Mouse (Mus musculus) MEL (cell line): ENCODE results near the gene Atxn10. TPM values are rescaled to one million over a fixed set of nuclear protein-coding genes. Genes with fewer than 3 reads are reported as not detected.

Experiments
- DNase-seq: peaks from one replicate; pipeline ENCODE4 v3.0.0; 2011; ENCODE audit warnings: low read depth, low spot score
- H3K27ac ChIP-seq: 2 replicates; pipeline ENCODE4 v1.5.1; 2012; ENCODE audit warnings: low read depth, mild to moderate bottlenecking, control low read depth, low read length, moderate library complexity; ENCODE audit not compliant: control insufficient read depth
- H3K27me3 ChIP-seq, 2 experiments: fragments of 150-350 bp in 1 of 2; sonication (generic) in 1 of 2; 2 replicates each; pipeline ENCODE4 v1.6.1; 2012; ENCODE audit warnings: low read length in 2 of 2, mild to moderate bottlenecking in 2 of 2, improper control_type of control experiment in 1 of 2, moderate library complexity in 1 of 2; ENCODE audit not compliant: insufficient read depth in 2 of 2, control insufficient read depth in 1 of 2
- H3K36me3 ChIP-seq, 2 experiments: 2 replicates each; pipeline ENCODE4 v1.6.1; 2012 to 2014; ENCODE audit warnings: low read length in 2 of 2, improper control_type of control experiment in 1 of 2, inconsistent platforms in 1 of 2, mild to moderate bottlenecking in 1 of 2; ENCODE audit not compliant: insufficient read depth in 2 of 2, control insufficient read depth in 1 of 2
- H3K4me1 ChIP-seq, 2 experiments: fragments of 150-350 bp in 1 of 2; sonication (generic) in 1 of 2; 2 replicates each; pipeline ENCODE4 v1.6.1; 2012; ENCODE audit warnings: low read length in 2 of 2, improper control_type of control experiment in 1 of 2, mild to moderate bottlenecking in 1 of 2; ENCODE audit not compliant: insufficient read depth in 2 of 2, control insufficient read depth in 1 of 2
- H3K4me3 ChIP-seq, 2 experiments: fragments of 150-350 bp in 1 of 2; sonication (generic) in 1 of 2; 2 replicates each; pipeline ENCODE4 v1.5.1; 2012; ENCODE audit warnings: low read depth in 2 of 2, low read length in 2 of 2, mild to moderate bottlenecking in 2 of 2, moderate library complexity in 2 of 2, control low read depth in 1 of 2, improper control_type of control experiment in 1 of 2; ENCODE audit not compliant: control insufficient read depth in 1 of 2, insufficient read depth in 1 of 2
- H3K79me2 ChIP-seq: 2 replicates; pipeline ENCODE4 v1.6.1; 2012; ENCODE audit warnings: mild to moderate bottlenecking, low read length, moderate library complexity; ENCODE audit not compliant: control insufficient read depth, poor library complexity, insufficient read depth
- H3K9ac ChIP-seq: 2 replicates; pipeline ENCODE4 v1.6.1; 2012; ENCODE audit warnings: low read depth, mild to moderate bottlenecking, control low read depth, low read length, moderate library complexity; ENCODE audit not compliant: control insufficient read depth, poor library complexity, severe bottlenecking
- H3K9me3 ChIP-seq: fragments of 150-350 bp; sonication (generic); replicated peaks from 2 replicates; pipeline ENCODE4 v1.6.1; 2012; ENCODE audit warnings: mild to moderate bottlenecking, low read length, improper control_type of control experiment, moderate library complexity; ENCODE audit not compliant: insufficient read depth
- BHLHE40 ChIP-seq: IDR thresholded peaks from 2 replicates; pipeline ENCODE4 v1.6.1; 2012; ENCODE audit warnings: low read depth, mild to moderate bottlenecking, inconsistent platforms, low read length, improper control_type of control experiment, borderline replicate concordance
- CHD1 ChIP-seq: IDR thresholded peaks from 2 replicates; pipeline ENCODE4 v1.6.1; 2012; ENCODE audit warnings: low read depth, mild to moderate bottlenecking, inconsistent platforms, low read length, improper control_type of control experiment
- CHD2 ChIP-seq: IDR thresholded peaks from 2 replicates; pipeline ENCODE4 v1.6.1; 2011; ENCODE audit warnings: low read length, improper control_type of control experiment
- ELF1 ChIP-seq: IDR thresholded peaks from 2 replicates; pipeline ENCODE4 v1.6.1; 2014; ENCODE audit warnings: low read depth, mild to moderate bottlenecking, inconsistent platforms, low read length, improper control_type of control experiment, moderate library complexity
- EP300 ChIP-seq, 2 experiments: IDR thresholded peaks; 2 replicates each; pipeline ENCODE4 v1.6.1; 2011; ENCODE audit warnings: improper control_type of control experiment in 2 of 2, low read length in 2 of 2, low read depth in 1 of 2, mild to moderate bottlenecking in 1 of 2
- GABPA ChIP-seq: IDR thresholded peaks from 2 replicates; pipeline ENCODE4 v1.6.1; 2012; ENCODE audit warnings: low read depth, mild to moderate bottlenecking, inconsistent platforms, low read length, improper control_type of control experiment, moderate library complexity
- GATA1 ChIP-seq: IDR thresholded peaks from 2 replicates; pipeline ENCODE4 v1.6.1; 2011; ENCODE audit warnings: low read depth, low read length, improper control_type of control experiment
- JUND ChIP-seq: IDR thresholded peaks from 2 replicates; pipeline ENCODE4 v1.6.1; 2011; ENCODE audit warnings: low read depth, mild to moderate bottlenecking, improper control_type of control experiment, low read length
- MYB ChIP-seq: IDR thresholded peaks from 2 replicates; pipeline ENCODE4 v1.6.1; 2011; ENCODE audit warnings: mild to moderate bottlenecking, low read depth, low read length, improper control_type of control experiment
- MYC ChIP-seq: IDR thresholded peaks from 2 replicates; pipeline ENCODE4 v1.6.1; 2011; ENCODE audit warnings: low read depth, mild to moderate bottlenecking, low read length, improper control_type of control experiment, moderate library complexity
- POLR2A ChIP-seq, 2 experiments: IDR thresholded peaks; 2 replicates each; pipeline ENCODE4 v1.6.1; 2011 to 2012; ENCODE audit warnings: low read length in 2 of 2, mild to moderate bottlenecking in 2 of 2, control low read depth in 1 of 2, improper control_type of control experiment in 1 of 2, low read depth in 1 of 2, moderate library complexity in 1 of 2; ENCODE audit not compliant: control insufficient read depth in 1 of 2, insufficient read depth in 1 of 2, poor library complexity in 1 of 2
- RAD21 ChIP-seq: IDR thresholded peaks from 2 replicates; pipeline ENCODE4 v1.6.1; 2011; ENCODE audit warnings: mild to moderate bottlenecking, low read depth, low read length, improper control_type of control experiment
- RCOR1 ChIP-seq: IDR thresholded peaks from 2 replicates; pipeline ENCODE4 v1.6.1; 2012; ENCODE audit warnings: low read depth, mild to moderate bottlenecking, inconsistent platforms, low read length, improper control_type of control experiment
- SIN3A ChIP-seq: IDR thresholded peaks from 2 replicates; pipeline ENCODE4 v1.6.1; 2012; ENCODE audit warnings: low read length, improper control_type of control experiment, inconsistent platforms
- TBP ChIP-seq: IDR thresholded peaks from 2 replicates; pipeline ENCODE4 v1.8.0; 2011; ENCODE audit warnings: low read depth, low read length, improper control_type of control experiment
- TCF12 ChIP-seq: IDR thresholded peaks from 2 replicates; pipeline ENCODE4 v1.6.1; 2014; ENCODE audit warnings: low read depth, mild to moderate bottlenecking, inconsistent platforms, low read length, improper control_type of control experiment, moderate library complexity
- UBTF ChIP-seq: IDR thresholded peaks from 2 replicates; pipeline ENCODE4 v1.6.1; 2012; ENCODE audit warnings: low read depth, mild to moderate bottlenecking, inconsistent platforms, low read length, improper control_type of control experiment, moderate library complexity, borderline replicate concordance; ENCODE audit not compliant: insufficient read depth
- USF1 ChIP-seq: IDR thresholded peaks from 2 replicates; pipeline ENCODE4 v1.6.1; 2014; ENCODE audit warnings: low read depth, mild to moderate bottlenecking, inconsistent platforms, low read length, improper control_type of control experiment, moderate library complexity
- ZC3H11A ChIP-seq: IDR thresholded peaks from 2 replicates; pipeline ENCODE4 v1.6.1; 2012; ENCODE audit warnings: low read depth, mild to moderate bottlenecking, inconsistent platforms, low read length, improper control_type of control experiment
- ZKSCAN1 ChIP-seq: IDR thresholded peaks from 2 replicates; pipeline ENCODE4 v1.6.1; 2012; ENCODE audit warnings: low read depth, mild to moderate bottlenecking, inconsistent platforms, low read length, improper control_type of control experiment, moderate library complexity
- ZMIZ1 ChIP-seq: IDR thresholded peaks from 2 replicates; pipeline ENCODE4 v1.6.1; 2012; ENCODE audit warnings: low read depth, mild to moderate bottlenecking, inconsistent platforms, low read length, improper control_type of control experiment, moderate library complexity
- ZNF384 ChIP-seq: IDR thresholded peaks from 2 replicates; pipeline ENCODE4 v1.6.1; 2012; ENCODE audit warnings: low read depth, mild to moderate bottlenecking, inconsistent platforms, low read length, improper control_type of control experiment
- polyA plus RNA-seq, 2 experiments: library from polyadenylated mRNA; stranded (reverse) in 1 of 2; unstranded in 1 of 2; fragments of >175 nt in 1 of 2; fragments of >200 nt in 1 of 2; gene quantifications; 2 replicates each; pipeline versions ENCODE4 v1.2.1 to v1.2.4; 2012; ENCODE audit warnings: low replicate concordance in 2 of 2, low read depth in 1 of 2; ENCODE audit not compliant: insufficient read length in 2 of 2, insufficient read depth in 1 of 2, missing spikeins in 1 of 2
- total RNA-seq: library from RNA; depleted of rRNA; stranded (reverse); fragments of 300-350 nt; gene quantifications from 2 replicates; pipeline ENCODE4 v1.2.3, GENCODE M21; 2012

Atxn10 gene
- total and polyA plus RNA-seq, 3 experiments: 24.5 to 75.6 (median 45.0) TPM

DNA sequence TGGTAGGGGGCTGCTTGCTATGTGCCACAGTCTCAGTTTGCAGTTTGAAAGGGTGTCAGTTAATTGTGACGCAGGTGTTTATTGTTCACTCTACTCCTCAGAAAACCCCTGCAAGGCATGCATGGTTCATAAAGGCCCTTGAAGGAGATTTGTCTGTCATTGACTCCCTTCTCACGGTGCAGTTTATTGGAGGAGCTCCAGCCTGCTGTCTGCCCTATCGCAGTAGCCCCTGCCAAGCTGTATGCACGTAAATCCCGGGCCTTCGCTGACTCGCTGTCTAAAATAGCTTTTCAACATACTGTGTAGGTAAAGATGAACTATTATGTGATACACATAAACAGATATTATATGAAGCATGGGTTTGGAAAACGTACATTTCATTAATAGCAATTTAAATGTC, 121.8 kb downstream of the Atxn10 start:
- DNase-seq: no peak
- Histone ChIP-seq H3K36me3 (no peaks in the 10 kb centered on the region), H3K9ac (no peak overlapping the region), H3K4me3 (no peak overlapping the region), H3K27me3 (no peaks in the 10 kb centered on the region)
- TF ChIP-seq UBTF: no peak
- TF ChIP-seq ELF1: no peak
- no peak for TF ChIP-seq MYB
- TF ChIP-seq JUND: no peak
- no peak for TF ChIP-seq ZKSCAN1
- no peak for TF ChIP-seq CHD1
- TF ChIP-seq GATA1: no peak
- TF ChIP-seq, all 39 proteins: peak for 0
- Histone ChIP-seq H3K27ac (no peak overlapping the region), H3K4me1 (no peaks in the 10 kb centered on the region), H3K79me2 (no peaks in the 10 kb centered on the region), H3K9me3 (no peaks in the 10 kb centered on the region)

DNA sequence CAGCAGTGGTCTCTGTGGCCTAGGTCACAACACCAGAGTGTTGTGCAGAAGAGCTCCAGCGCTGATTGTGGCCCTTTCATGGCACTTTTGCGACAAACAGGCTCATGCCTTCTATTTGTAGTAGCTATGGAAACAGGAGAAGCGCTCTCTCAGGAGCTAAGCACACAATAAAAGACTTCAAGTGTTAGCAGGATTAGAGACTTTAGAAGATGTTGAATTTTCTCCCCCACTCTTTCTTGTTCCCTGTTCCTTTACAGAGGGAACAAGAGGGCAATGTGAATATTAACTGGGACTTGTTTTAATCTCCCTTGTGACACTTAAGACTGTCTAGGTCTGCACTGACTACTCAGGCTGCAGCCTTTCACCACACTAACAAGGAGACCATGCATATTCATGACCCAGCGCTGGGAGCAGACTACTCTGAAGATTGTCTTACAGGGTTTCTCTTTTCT, 122.6 kb downstream of the Atxn10 start:
- Histone ChIP-seq H3K79me2 (no peaks in the 10 kb centered on the region), H3K36me3 (no peaks in the 10 kb centered on the region), H3K4me3 (no peak overlapping the region), H3K27me3 (no peaks in the 10 kb centered on the region), H3K27ac (no peak overlapping the region), H3K4me1 (no peaks in the 10 kb centered on the region), H3K9ac (no peak overlapping the region), H3K9me3 (no peaks in the 10 kb centered on the region)
- DNase-seq: no peak
- no peak for TF ChIP-seq GABPA
- no peak for TF ChIP-seq RAD21
- no peak for TF ChIP-seq ZMIZ1
- no peak for TF ChIP-seq EP300 (IDR thresholded peaks at IDR 0.05; ENCODE audit: low read depth in 1 of 2, low read length in 2 of 2)
- TF ChIP-seq, all 39 proteins: peak for 0

DNA sequence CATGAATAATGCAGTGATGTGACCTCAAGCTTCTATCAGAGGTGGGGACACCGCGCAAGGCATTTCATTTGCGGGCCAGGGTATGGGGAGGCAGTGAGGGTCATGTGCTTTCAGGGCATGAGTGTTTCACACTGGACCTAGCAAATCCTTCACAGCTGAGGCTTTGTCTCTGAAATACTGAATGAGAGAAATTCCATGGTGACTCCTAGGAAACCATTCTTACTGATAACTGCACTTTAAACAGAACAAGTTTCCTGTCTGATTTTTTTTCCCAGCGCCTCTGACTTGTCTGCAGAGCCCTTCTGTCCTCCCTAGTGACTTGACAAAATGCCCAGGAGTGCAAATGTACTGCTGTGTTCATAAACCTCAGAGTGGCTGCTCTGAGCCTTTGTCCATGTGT, 125.5 kb downstream of the Atxn10 start:
- H3K36me3 ChIP-seq: no peaks in the 10 kb centered on the region

More for the DNA sequence above, 125.5 kb downstream of the Atxn10 start:
- no peak for TF ChIP-seq USF1
- no peak for TF ChIP-seq TBP
- TF ChIP-seq CHD1: no peak
- TF ChIP-seq ZC3H11A: no peak
- TF ChIP-seq RCOR1: no peak
- no peak for TF ChIP-seq UBTF
- TF ChIP-seq BHLHE40: no peak
- no peak for TF ChIP-seq POLR2A (IDR thresholded peaks at IDR 0.05; ENCODE audit: control insufficient read depth in 1 of 2, insufficient read depth in 1 of 2, low read depth in 1 of 2, low read length in 2 of 2, poor library complexity in 1 of 2)
- TF ChIP-seq GATA1: no peak
- no peak for TF ChIP-seq ZNF384
- TF ChIP-seq CHD2: no peak
- TF ChIP-seq MYC: no peak
- no peak for TF ChIP-seq SIN3A
- TF ChIP-seq TCF12: no peak
- TF ChIP-seq, all 39 proteins: peak for 0
- H3K4me1 ChIP-seq: no peaks in the 10 kb centered on the region
- H3K4me3 ChIP-seq: no peak overlapping the region
- no peak for DNase-seq
- no peak overlapping the region for H3K9ac ChIP-seq
- H3K9me3 ChIP-seq: no peaks in the 10 kb centered on the region
- H3K27ac ChIP-seq: no peak overlapping the region
- no peaks in the 10 kb centered on the region for H3K79me2 ChIP-seq
- H3K27me3 ChIP-seq: no peaks in the 10 kb centered on the region
